Mouse (Mus musculus) thymus, postnatal 36 days (tissue): ENCODE measurements around the gene Grm7.

Source experiments
- DNase-seq, 2 experiments: peaks; one replicate each; pipeline ENCODE4 v3.0.0; 2022; ENCODE audit warnings: mixed read lengths in 2 of 2

Gene Grm7

GRCm38 (mm10) chr6:111371581-111372349, 726.4 kb downstream of the Grm7 start:
- DNase-seq, result no peak

GRCm38 (mm10) chr6:111372626-111373380, 727.4 kb downstream of the Grm7 start:
- no peak for DNase-seq

GRCm38 (mm10) chr6:111380710-111381109, 735.3 kb downstream of the Grm7 start:
- no peak for DNase-seq

- DNase-seq, result no peak
Observed at GRCm38 (mm10) chr6:111408750-111409149, 763.4 kb downstream of the Grm7 start.

GRCm38 (mm10) chr6:111424737-111425136, 779.4 kb downstream of the Grm7 start:
- DNase-seq, result no peak

GRCm38 (mm10) chr6:111446228-111446627, 800.8 kb downstream of the Grm7 start:
- no peak for DNase-seq

- DNase-seq, result no peak
Observed at GRCm38 (mm10) chr6:111447851-111448250, 802.5 kb downstream of the Grm7 start.

- DNase-seq, result no peak
Observed at GRCm38 (mm10) chr6:111449054-111449783, 803.8 kb downstream of the Grm7 start.

GRCm38 (mm10) chr6:111481866-111482265, 836.5 kb downstream of the Grm7 start:
- no peak for DNase-seq

- no peak for DNase-seq
Observed at GRCm38 (mm10) chr6:111486081-111486480, 840.7 kb downstream of the Grm7 start.

- no peak for DNase-seq
Observed at GRCm38 (mm10) chr6:111487556-111487955, 842.2 kb downstream of the Grm7 start.

GRCm38 (mm10) chr6:111492166-111492565, 846.8 kb downstream of the Grm7 start:
- no peak for DNase-seq

- no peak for DNase-seq
Observed at GRCm38 (mm10) chr6:111499542-111499941, 854.2 kb downstream of the Grm7 start.

- DNase-seq, result no peak
Observed at GRCm38 (mm10) chr6:111510768-111511459, 865.5 kb downstream of the Grm7 start.

- no peak for DNase-seq
Observed at GRCm38 (mm10) chr6:111512359-111512758, 867.0 kb downstream of the Grm7 start.

GRCm38 (mm10) chr6:111521229-111521628, 875.8 kb downstream of the Grm7 start:
- no peak for DNase-seq

GRCm38 (mm10) chr6:111522122-111522521, 876.7 kb downstream of the Grm7 start:
- DNase-seq, result no peak

- no peak for DNase-seq
Observed at GRCm38 (mm10) chr6:111529985-111530384, 884.6 kb downstream of the Grm7 start.

- no peak for DNase-seq
Observed at GRCm38 (mm10) chr6:111558588-111558987, 913.2 kb downstream of the Grm7 start.

GRCm38 (mm10) chr6:111559459-111559858, 914.1 kb downstream of the Grm7 start:
- no peak for DNase-seq

GRCm38 (mm10) chr6:111561347-111561746, 916.0 kb downstream of the Grm7 start:
- DNase-seq, result no peak

GRCm38 (mm10) chr6:111571471-111572088, 926.2 kb downstream of the Grm7 start:
- DNase-seq, result no peak
